Mouse (Mus musculus) limb, embryonic 14.5 days (tissue): ENCODE measurements around the gene Nr2f2. TPM values are rescaled to one million over a fixed set of nuclear protein-coding genes. Genes with fewer than 3 reads are reported as not detected.

ENCODE experiments used
- ATAC-seq: fragments of 200-750 bp; cut with Nextera tagmentation; 2 replicates; pipeline ENCODE4 v1.8.0; 2017; ENCODE audit warnings: low read depth, moderate number of reproducible peaks, moderate TSS enrichment; ENCODE audit not compliant: low FRiP score
- DNase-seq: peaks from one replicate; pipeline ENCODE4 v3.0.0-alpha.2; 2015; ENCODE audit warnings: low spot score
- H3K27ac ChIP-seq: fragments of 300-500 bp; sonication (generic); replicated peaks from 2 replicates; pipeline ENCODE4 v1.5.1; 2014; ENCODE audit warnings: low read depth, mild to moderate bottlenecking, low read length, moderate library complexity, mixed read lengths
- H3K27me3 ChIP-seq: fragments of 300-500 bp; sonication (generic); 2 replicates; pipeline ENCODE4 v1.6.1; 2014; ENCODE audit warnings: low read length, mixed read lengths; ENCODE audit not compliant: control insufficient read depth, insufficient read depth
- H3K36me3 ChIP-seq: fragments of 300-500 bp; sonication (generic); 2 replicates; pipeline ENCODE4 v1.6.1; 2014; ENCODE audit warnings: mild to moderate bottlenecking, low read length, moderate library complexity, mixed read lengths; ENCODE audit not compliant: control insufficient read depth, insufficient read depth
- H3K4me1 ChIP-seq: fragments of 300-500 bp; sonication (generic); 2 replicates; pipeline ENCODE4 v1.6.1; 2014; ENCODE audit warnings: antibody characterized with exemption, low read length, mixed read lengths; ENCODE audit not compliant: control insufficient read depth, insufficient read depth
- H3K4me2 ChIP-seq: fragments of 300-500 bp; sonication (generic); replicated peaks from 2 replicates; pipeline ENCODE4 v1.6.1; 2014; ENCODE audit warnings: low read depth, mild to moderate bottlenecking, low read length, moderate library complexity; ENCODE audit not compliant: severe bottlenecking
- H3K4me3 ChIP-seq: fragments of 300-500 bp; sonication (generic); replicated peaks from 2 replicates; pipeline ENCODE4 v1.5.1; 2014; ENCODE audit warnings: low read length
- H3K9ac ChIP-seq: fragments of 300-500 bp; sonication (generic); 2 replicates; pipeline ENCODE4 v1.6.1; 2014; ENCODE audit warnings: mild to moderate bottlenecking, low read depth, low read length, moderate library complexity; ENCODE audit not compliant: severe bottlenecking
- H3K9me3 ChIP-seq: fragments of 300-500 bp; sonication (generic); 2 replicates; pipeline ENCODE4 v1.6.1; 2016; ENCODE audit warnings: low read length; ENCODE audit not compliant: control insufficient read depth
- POLR2A ChIP-seq: fragments of 200-500 bp; IDR thresholded peaks from 2 replicates; pipeline ENCODE4 v1.8.0; 2012; ENCODE audit warnings: inconsistent platforms, mild to moderate bottlenecking, moderate library complexity, borderline replicate concordance; ENCODE audit not compliant: insufficient read depth, insufficient read length; ENCODE audit errors: extremely low read depth
- WGBS: fragments of 180-500 bp; shearing (Covaris S2); extraction: QIAGEN DNeasy Blood & Tissue Kit; methylation state at CpG from one replicate; pipeline ENCODE4 v1.1.7; 2014; 5-methylcytosine and 5-hydroxymethylcytosine counted together
- polyA plus RNA-seq, 2 experiments: library from polyadenylated mRNA; depleted of rRNA in 1 of 2; stranded (reverse) in 1 of 2; unstranded in 1 of 2; fragments of >200 nt; fragmentation: Nextera tagmentation in 1 of 2; extraction: Ambion mirVana in 1 of 2; gene quantifications; 2 replicates each; pipeline versions ENCODE4 v1.2.1 to v1.2.3; 2012 to 2014

The Nr2f2 gene
- polyA plus RNA-seq, 2 experiments, result 54.7 to 80.2 TPM

GRCm38 (mm10) chr7:70326176-70327035 lies 40.1 kb downstream of the Nr2f2 start:
- H3K27ac ChIP-seq, result no peak overlapping the region
- peaks cover 87% of the 10 kb centered on the region for H3K27me3 ChIP-seq
- ATAC-seq, result no peak
- no peaks in the 10 kb centered on the region for H3K9me3 ChIP-seq
- no peak overlapping the region for H3K9ac ChIP-seq
- no peak overlapping the region for H3K4me2 ChIP-seq
- H3K4me3 ChIP-seq, result no peak overlapping the region
- peaks cover 8% of the 10 kb centered on the region for H3K4me1 ChIP-seq
- no peak for TF ChIP-seq POLR2A
- DNase-seq, result no peak
- no peaks in the 10 kb centered on the region for H3K36me3 ChIP-seq
- 3% methylated on average over 21 of the region's 21 CpGs for WGBS

GRCm38 (mm10) chr7:70325381-70325780 lies 41.2 kb downstream of the Nr2f2 start:
- H3K36me3 ChIP-seq, result no peaks in the 10 kb centered on the region
- ATAC-seq, result no peak
- no peak for TF ChIP-seq POLR2A
- H3K9me3 ChIP-seq, result no peaks in the 10 kb centered on the region
- no peaks in the 10 kb centered on the region; the same call in none of the 2 replicates for H3K4me1 ChIP-seq
- H3K4me2 ChIP-seq, result no peak overlapping the region
- no peak for DNase-seq
- under 1% methylated on average over 18 of the region's 18 CpGs for WGBS
- no peak overlapping the region for H3K27ac ChIP-seq
- H3K9ac ChIP-seq, result no peak overlapping the region
- H3K4me3 ChIP-seq, result no peak overlapping the region
- peaks cover 83% of the 10 kb centered on the region for H3K27me3 ChIP-seq

GRCm38 (mm10) chr7:70324541-70324940 lies 42.0 kb downstream of the Nr2f2 start:
- H3K27ac ChIP-seq, result no peak overlapping the region
- no peak overlapping the region for H3K4me3 ChIP-seq
- DNase-seq (no peak), ATAC-seq (no peak)
- H3K9me3 ChIP-seq, result no peaks in the 10 kb centered on the region
- no peak overlapping the region for H3K4me2 ChIP-seq
- peaks cover 75% of the 10 kb centered on the region for H3K27me3 ChIP-seq
- no peaks in the 10 kb centered on the region for H3K36me3 ChIP-seq
- no peak overlapping the region for H3K9ac ChIP-seq
- TF ChIP-seq POLR2A, result no peak
- H3K4me1 ChIP-seq, result no peaks in the 10 kb centered on the region; the same call in none of the 2 replicates
- WGBS, result 10% methylated on average over 5 of the region's 5 CpGs

- Histone ChIP-seq H3K36me3 (no peaks in the 10 kb centered on the region), H3K4me3 (no peak overlapping the region), H3K27ac (no peak overlapping the region), H3K4me1 (no peaks in the 10 kb centered on the region; the same call in none of the 2 replicates), H3K4me2 (no peak overlapping the region), H3K27me3 (peaks cover 70% of the 10 kb centered on the region), H3K9ac (no peak overlapping the region), H3K9me3 (no peaks in the 10 kb centered on the region)
- ATAC-seq (no peak), DNase-seq (no peak)
- WGBS, result 6% methylated on average over 9 of the region's 9 CpGs
- TF ChIP-seq POLR2A, result no peak
Observed at GRCm38 (mm10) chr7:70324041-70324440, 42.5 kb downstream of the Nr2f2 start.

- ATAC-seq (no peak), DNase-seq (no peak)
- Histone ChIP-seq H3K9me3 (no peaks in the 10 kb centered on the region), H3K4me1 (no peaks in the 10 kb centered on the region), H3K36me3 (no peaks in the 10 kb centered on the region), H3K27me3 (no peaks in the 10 kb centered on the region), H3K9ac (no peak overlapping the region), H3K4me2 (no peak overlapping the region), H3K4me3 (no peak overlapping the region), H3K27ac (no peak overlapping the region)
- 56% methylated on average over 7 of the region's 7 CpGs for WGBS
- TF ChIP-seq POLR2A, result no peak
Observed at GRCm38 (mm10) chr7:70305716-70306115, 60.8 kb downstream of the Nr2f2 start.
